Mouse (Mus musculus): ENCODE data around the gene Nup62. TPM values are rescaled to one million over a fixed set of nuclear protein-coding genes. Genes with fewer than 3 reads are reported as not detected.

The Nup62 gene
- polyA plus RNA-seq, 1 experiment: 6.9 TPM

DNA sequence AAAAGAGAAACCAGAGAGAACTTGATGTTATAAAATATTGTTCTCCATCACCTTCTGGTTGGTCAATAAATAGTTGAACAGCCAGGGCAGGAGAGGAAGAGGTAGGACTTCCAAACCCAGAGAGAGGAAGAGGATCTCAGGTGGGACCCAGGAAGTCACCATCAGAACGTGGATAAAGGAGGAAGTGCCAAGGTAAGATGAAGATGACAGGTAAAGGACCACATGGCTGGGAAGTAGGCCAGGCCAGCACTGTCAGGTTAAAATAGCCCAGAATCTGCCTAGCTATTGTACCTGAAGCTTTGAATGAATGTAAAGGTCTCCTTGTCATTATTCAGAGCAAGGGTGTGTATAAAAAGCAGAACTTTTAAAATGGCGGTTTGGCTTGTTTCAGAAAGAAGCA lies 7.0 kb upstream of the Nup62 start:
- Histone ChIP-seq H3K4me1 (ENCODE audit: control insufficient read depth) (peaks cover 5% of the 10 kb centered on the region), H3K36me3 (ENCODE audit: control insufficient read depth) (peaks cover 25% of the 10 kb centered on the region), H3K4me3 (replicated peaks) (no peak overlapping the region), H3K9me3 (ENCODE audit: control insufficient read depth, low read length) (no peaks in the 10 kb centered on the region), H3K27me3 (ENCODE audit: control insufficient read depth) (peaks cover 30% of the 10 kb centered on the region)
- TF ChIP-seq TAL1 (IDR thresholded peaks at IDR 0.05; ENCODE audit: low read length): no peak
- no peak for TF ChIP-seq GATA1 (IDR thresholded peaks at IDR 0.05; ENCODE audit: low read length)

- Histone ChIP-seq H3K36me3 (ENCODE audit: control insufficient read depth) (peaks cover 30% of the 10 kb centered on the region), H3K27me3 (ENCODE audit: control insufficient read depth) (peaks cover 28% of the 10 kb centered on the region), H3K4me1 (ENCODE audit: control insufficient read depth) (peaks cover 10% of the 10 kb centered on the region), H3K4me3 (replicated peaks) (no peak overlapping the region), H3K9me3 (ENCODE audit: control insufficient read depth, low read length) (no peaks in the 10 kb centered on the region)
- TF ChIP-seq GATA1 (IDR thresholded peaks at IDR 0.05; ENCODE audit: low read length) (no peak), TAL1 (IDR thresholded peaks at IDR 0.05; ENCODE audit: low read length) (no peak)
These were observed 6.4 kb upstream of the Nup62 start for GRCm38 (mm10) chr7:44809466-44809865.

GRCm38 (mm10) chr7:44810365-44810764 lies 5.5 kb upstream of the Nup62 start:
- Histone ChIP-seq H3K36me3 (ENCODE audit: control insufficient read depth) (peaks cover 35% of the 10 kb centered on the region), H3K27me3 (ENCODE audit: control insufficient read depth) (peaks cover 21% of the 10 kb centered on the region), H3K9me3 (ENCODE audit: control insufficient read depth, low read length) (no peaks in the 10 kb centered on the region), H3K4me3 (replicated peaks) (no peak overlapping the region), H3K4me1 (ENCODE audit: control insufficient read depth) (peaks cover 19% of the 10 kb centered on the region)
- TF ChIP-seq GATA1 (IDR thresholded peaks at IDR 0.05; ENCODE audit: low read length): no peak
- TF ChIP-seq TAL1 (IDR thresholded peaks at IDR 0.05; ENCODE audit: low read length): no peak

GRCm38 (mm10) chr7:44810819-44811557 lies 4.9 kb upstream of the Nup62 start:
- Histone ChIP-seq H3K9me3 (ENCODE audit: control insufficient read depth, low read length) (no peaks in the 10 kb centered on the region), H3K4me3 (replicated peaks) (no peak overlapping the region), H3K36me3 (ENCODE audit: control insufficient read depth) (peaks cover 35% of the 10 kb centered on the region), H3K4me1 (ENCODE audit: control insufficient read depth) (peaks cover 23% of the 10 kb centered on the region), H3K27me3 (ENCODE audit: control insufficient read depth) (peaks cover 15% of the 10 kb centered on the region)
- no peak for TF ChIP-seq TAL1 (IDR thresholded peaks at IDR 0.05; ENCODE audit: low read length)
- TF ChIP-seq GATA1 (IDR thresholded peaks at IDR 0.05; ENCODE audit: low read length): no peak

- H3K4me1 ChIP-seq (ENCODE audit: control insufficient read depth): peaks cover 39% of the 10 kb centered on the region
- peaks cover 39% of the 10 kb centered on the region for H3K36me3 ChIP-seq (ENCODE audit: control insufficient read depth)
- peaks cover 6% of the 10 kb centered on the region for H3K27me3 ChIP-seq (ENCODE audit: control insufficient read depth)
- H3K9me3 ChIP-seq (ENCODE audit: control insufficient read depth, low read length): no peaks in the 10 kb centered on the region
- no peak overlapping the region for H3K4me3 ChIP-seq (replicated peaks)
- TF ChIP-seq TAL1 (IDR thresholded peaks at IDR 0.05; ENCODE audit: low read length) (no peak), GATA1 (IDR thresholded peaks at IDR 0.05; ENCODE audit: low read length) (no peak)
These were observed 3.1 kb upstream of the Nup62 start for GRCm38 (mm10) chr7:44812651-44813325.

- no peak for TF ChIP-seq TAL1 (IDR thresholded peaks at IDR 0.05; ENCODE audit: low read length)
- Histone ChIP-seq H3K4me3 (replicated peaks) (no peak overlapping the region), H3K9me3 (ENCODE audit: control insufficient read depth, low read length) (no peaks in the 10 kb centered on the region), H3K4me1 (ENCODE audit: control insufficient read depth) (peaks cover 51% of the 10 kb centered on the region), H3K36me3 (ENCODE audit: control insufficient read depth) (peaks cover 50% of the 10 kb centered on the region), H3K27me3 (ENCODE audit: control insufficient read depth) (peaks cover 4% of the 10 kb centered on the region)
These were observed 1.9 kb upstream of the Nup62 start for GRCm38 (mm10) chr7:44813985-44814384.

- TF ChIP-seq GATA1 (IDR thresholded peaks at IDR 0.05; ENCODE audit: low read length): no peak
- no peak for TF ChIP-seq TAL1 (IDR thresholded peaks at IDR 0.05; ENCODE audit: low read length)
- Histone ChIP-seq H3K9me3 (ENCODE audit: control insufficient read depth, low read length) (no peaks in the 10 kb centered on the region), H3K4me1 (ENCODE audit: control insufficient read depth) (peaks cover 56% of the 10 kb centered on the region), H3K36me3 (ENCODE audit: control insufficient read depth) (peaks cover 55% of the 10 kb centered on the region), H3K27me3 (ENCODE audit: control insufficient read depth) (peaks cover 3% of the 10 kb centered on the region), H3K4me3 (replicated peaks) (peak overlapping the region; percentile 9)
These were observed 1.5 kb upstream of the Nup62 start for GRCm38 (mm10) chr7:44814423-44814822.

- TF ChIP-seq GATA1 (IDR thresholded peaks at IDR 0.05; ENCODE audit: low read length) (no peak), TAL1 (IDR thresholded peaks at IDR 0.05; ENCODE audit: low read length) (no peak)
- Histone ChIP-seq H3K9me3 (ENCODE audit: control insufficient read depth, low read length) (no peaks in the 10 kb centered on the region), H3K36me3 (ENCODE audit: control insufficient read depth) (peaks cover 61% of the 10 kb centered on the region), H3K4me1 (ENCODE audit: control insufficient read depth) (peaks cover 62% of the 10 kb centered on the region), H3K4me3 (replicated peaks) (peak overlapping the region; percentile 95), H3K27me3 (ENCODE audit: control insufficient read depth) (no peaks in the 10 kb centered on the region)
These were observed 835 bp upstream of the Nup62 start for GRCm38 (mm10) chr7:44814952-44815553.

GRCm38 (mm10) chr7:44816470-44817021 lies 658 bp downstream of the Nup62 start, which contains the start of gene Atf5:
Gene Atf5 (minus strand): TSS chr7:44816658.
- H3K36me3 ChIP-seq (ENCODE audit: control insufficient read depth): peaks cover 69% of the 10 kb centered on the region
- no peaks in the 10 kb centered on the region for H3K9me3 ChIP-seq (ENCODE audit: control insufficient read depth, low read length)
- H3K27me3 ChIP-seq (ENCODE audit: control insufficient read depth): no peaks in the 10 kb centered on the region
- TF ChIP-seq TAL1 (IDR thresholded peaks at IDR 0.05; ENCODE audit: low read length) (no peak), GATA1 (IDR thresholded peaks at IDR 0.05; ENCODE audit: low read length) (0 out of 2 replicates have a peak, but pooled peaks have one; percentile 9)
- peak within 1 kb of the TSS; percentile 95 for H3K4me3 ChIP-seq (replicated peaks)
- peaks cover 73% of the 10 kb centered on the region for H3K4me1 ChIP-seq (ENCODE audit: control insufficient read depth)
